Mouse (Mus musculus): ENCODE data around the gene Pla2g3. TPM values are rescaled to one million over a fixed set of nuclear protein-coding genes. Genes with fewer than 3 reads are reported as not detected.

Gene Pla2g3
- polyA plus RNA-seq, 1 experiment from 2014 or later, result 0.05 TPM

DNA sequence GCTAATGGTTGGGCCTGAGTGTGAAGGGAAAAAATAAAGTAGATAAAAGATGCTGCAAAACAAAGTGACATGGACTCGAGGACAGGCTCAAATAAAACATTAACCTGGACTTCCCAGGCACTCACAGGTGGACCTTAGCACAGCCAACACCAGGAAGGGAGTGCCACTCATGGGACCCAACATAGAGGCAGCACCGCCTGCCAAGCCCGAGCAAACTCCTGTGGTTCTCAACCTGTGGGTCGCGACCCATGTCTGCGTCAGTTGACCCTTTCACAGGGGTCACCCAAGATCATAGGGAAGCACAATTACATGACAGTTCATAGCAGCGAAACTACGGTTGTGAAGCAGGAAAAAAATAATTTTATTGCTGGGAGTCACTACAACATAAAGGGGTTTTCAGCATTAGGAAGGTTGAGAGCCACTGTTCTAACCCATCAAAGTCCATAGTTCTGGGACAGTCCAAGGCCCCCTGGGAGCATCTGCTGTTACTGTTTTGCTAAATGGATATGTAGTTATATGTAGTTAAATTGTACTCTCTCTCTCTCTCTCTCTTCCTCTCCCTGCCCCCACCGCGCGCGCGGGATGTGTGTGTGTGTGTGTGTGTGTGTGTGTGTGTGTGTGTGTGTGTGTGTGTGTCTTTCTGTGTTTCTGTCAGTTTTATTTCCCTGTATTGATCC lies 29.5 kb upstream of the Pla2g3 start:
- H3K9me3 ChIP-seq (replicated peaks), result no peaks in the 10 kb centered on the region
- DNase-seq, result no peak
- no peaks in the 10 kb centered on the region for H3K27me3 ChIP-seq
- ATAC-seq (ENCODE audit: low read depth), result peak; percentile 75
- no peak overlapping the region for H3K4me2 ChIP-seq
- peak overlapping the region; percentile 37; the same call in 1 of the 2 replicates for H3K27ac ChIP-seq
- no peak overlapping the region for H3K4me3 ChIP-seq (replicated peaks)
- 66% methylated on average over 13 of the region's 13 CpGs for WGBS (ENCODE audit: insufficient replicate concordance)
- peaks cover 8% of the 10 kb centered on the region for H3K4me1 ChIP-seq (replicated peaks)
- H3K9ac ChIP-seq, result no peak overlapping the region
- H3K36me3 ChIP-seq, result peaks cover 9% of the 10 kb centered on the region

DNA sequence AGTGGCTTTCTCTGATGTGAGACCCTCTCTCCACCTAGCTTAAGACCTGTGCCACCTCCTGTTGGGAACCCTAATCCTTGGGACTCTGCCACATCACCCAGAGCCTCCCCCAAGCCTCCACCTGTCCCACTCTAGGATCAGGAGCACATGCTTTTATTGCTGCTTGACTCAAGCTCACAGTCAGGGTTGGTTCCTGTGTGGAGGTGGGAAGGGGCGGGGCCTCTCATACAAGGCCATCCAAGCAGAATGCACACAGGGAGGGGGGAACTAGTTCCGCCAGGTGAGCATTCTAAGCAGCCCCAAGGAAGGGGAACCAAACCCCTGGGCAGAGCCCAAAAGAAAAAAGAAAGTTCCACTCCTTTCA lies 29.0 kb upstream of the Pla2g3 start:
- ATAC-seq (ENCODE audit: low read depth), result peak; percentile 18; the same call in 1 of the 2 replicates
- H3K4me2 ChIP-seq, result no peak overlapping the region
- peaks cover 7% of the 10 kb centered on the region for H3K4me1 ChIP-seq (replicated peaks)
- no peak for DNase-seq
- peaks cover 9% of the 10 kb centered on the region for H3K36me3 ChIP-seq
- H3K27me3 ChIP-seq, result no peaks in the 10 kb centered on the region
- H3K27ac ChIP-seq, result peak overlapping the region; percentile 37; the same call in 1 of the 2 replicates
- no peak overlapping the region for H3K9ac ChIP-seq
- H3K4me3 ChIP-seq (replicated peaks), result no peak overlapping the region
- no peaks in the 10 kb centered on the region for H3K9me3 ChIP-seq (replicated peaks)
- 56% methylated on average over 2 of the region's 2 CpGs for WGBS (ENCODE audit: insufficient replicate concordance)

GRCm38 (mm10) chr11:3462846-3463245 lies 25.2 kb upstream of the Pla2g3 start:
- WGBS (ENCODE audit: insufficient replicate concordance), result 80% methylated on average over 1 of the region's 1 CpGs
- no peak overlapping the region for H3K4me3 ChIP-seq (replicated peaks)
- no peak overlapping the region for H3K27ac ChIP-seq
- H3K4me2 ChIP-seq, result no peak overlapping the region
- H3K4me1 ChIP-seq (replicated peaks), result no peaks in the 10 kb centered on the region
- ATAC-seq (ENCODE audit: low read depth), result no peak
- H3K9ac ChIP-seq, result no peak overlapping the region
- H3K36me3 ChIP-seq, result no peaks in the 10 kb centered on the region
- no peak for DNase-seq
- no peaks in the 10 kb centered on the region for H3K27me3 ChIP-seq
- H3K9me3 ChIP-seq (replicated peaks), result no peaks in the 10 kb centered on the region

DNA sequence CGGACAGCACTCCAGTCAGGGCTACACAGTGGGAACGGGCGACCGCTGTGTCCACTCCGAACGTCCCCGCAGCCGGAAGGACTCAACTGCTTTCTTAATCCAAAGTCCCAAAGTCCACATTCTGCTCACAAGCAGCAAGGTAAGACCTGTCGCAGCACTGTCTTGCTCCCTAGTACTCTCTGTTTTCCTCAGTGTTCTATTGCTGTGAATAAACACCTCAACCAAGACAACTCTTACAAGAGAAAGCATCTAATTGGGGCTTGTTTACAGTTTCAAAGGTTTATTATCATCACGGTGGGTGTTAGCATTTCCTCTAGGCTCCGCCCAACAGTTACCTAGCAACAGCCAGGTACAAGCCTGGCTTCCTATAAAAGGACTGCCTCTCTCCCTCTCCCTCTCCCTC lies 16.6 kb upstream of the Pla2g3 start:
- Histone ChIP-seq H3K9me3 (replicated peaks) (no peaks in the 10 kb centered on the region), H3K27me3 (no peaks in the 10 kb centered on the region), H3K4me2 (no peak overlapping the region), H3K4me1 (replicated peaks) (no peaks in the 10 kb centered on the region; the same call in 1 of the 2 replicates), H3K9ac (no peak overlapping the region), H3K4me3 (replicated peaks) (no peak overlapping the region), H3K36me3 (no peaks in the 10 kb centered on the region), H3K27ac (no peak overlapping the region)
- WGBS (ENCODE audit: insufficient replicate concordance), result 31% methylated on average over 11 of the region's 11 CpGs
- no peak for DNase-seq
- ATAC-seq (ENCODE audit: low read depth), result 0 out of 2 replicates have a peak, but pooled peaks have one; percentile 24

- Histone ChIP-seq H3K4me1 (replicated peaks) (no peaks in the 10 kb centered on the region; the same call in 1 of the 2 replicates), H3K4me2 (no peak overlapping the region), H3K36me3 (no peaks in the 10 kb centered on the region), H3K9ac (no peak overlapping the region), H3K9me3 (replicated peaks) (no peaks in the 10 kb centered on the region), H3K4me3 (replicated peaks) (no peak overlapping the region), H3K27me3 (no peaks in the 10 kb centered on the region), H3K27ac (no peak overlapping the region)
- 16% methylated on average over 1 of the region's 1 CpGs for WGBS (ENCODE audit: insufficient replicate concordance)
- peak; percentile 61 for ATAC-seq (ENCODE audit: low read depth)
- DNase-seq, result peak; percentile 50
These were observed 15.6 kb upstream of the Pla2g3 start for GRCm38 (mm10) chr11:3472484-3472883.

DNA sequence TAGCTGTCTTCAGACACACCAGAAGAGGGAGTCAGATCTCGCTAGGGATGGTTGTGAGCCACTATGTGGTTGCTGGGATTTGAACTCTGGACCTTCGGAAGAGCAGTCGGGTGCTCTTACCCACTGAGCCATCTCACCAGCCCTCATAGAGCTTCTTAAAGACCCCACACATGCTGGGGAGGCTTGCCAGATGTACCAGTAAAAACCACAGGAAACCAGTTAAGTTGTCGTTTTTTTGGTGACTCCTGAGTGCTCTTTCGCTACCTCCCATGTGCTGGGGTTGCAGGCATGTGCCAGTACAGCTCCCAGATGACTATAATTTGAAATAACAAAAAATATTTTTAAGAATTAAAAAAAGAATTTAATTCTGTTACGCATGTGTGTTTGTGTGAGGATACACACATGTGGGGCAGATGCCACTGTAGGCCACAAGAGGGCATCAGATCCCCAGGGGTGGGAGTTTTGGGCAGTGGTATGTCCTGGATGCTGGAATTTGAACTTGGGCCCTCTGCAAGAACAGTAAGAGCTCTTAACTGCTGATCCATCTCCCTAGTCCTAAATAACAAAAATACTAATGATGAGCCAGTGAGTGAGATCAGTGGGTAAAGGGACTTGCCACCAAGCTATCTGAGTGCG lies 13.5 kb upstream of the Pla2g3 start:
- no peaks in the 10 kb centered on the region for H3K27me3 ChIP-seq
- no peaks in the 10 kb centered on the region for H3K36me3 ChIP-seq
- H3K9me3 ChIP-seq (replicated peaks), result no peaks in the 10 kb centered on the region
- 54% methylated on average over 7 of the region's 7 CpGs for WGBS (ENCODE audit: insufficient replicate concordance)
- DNase-seq (no peak), ATAC-seq (ENCODE audit: low read depth) (no peak)
- no peak overlapping the region for H3K4me2 ChIP-seq
- H3K27ac ChIP-seq, result no peak overlapping the region
- no peak overlapping the region for H3K9ac ChIP-seq
- no peak overlapping the region for H3K4me3 ChIP-seq (replicated peaks)
- no peaks in the 10 kb centered on the region; the same call in 1 of the 2 replicates for H3K4me1 ChIP-seq (replicated peaks)

DNA sequence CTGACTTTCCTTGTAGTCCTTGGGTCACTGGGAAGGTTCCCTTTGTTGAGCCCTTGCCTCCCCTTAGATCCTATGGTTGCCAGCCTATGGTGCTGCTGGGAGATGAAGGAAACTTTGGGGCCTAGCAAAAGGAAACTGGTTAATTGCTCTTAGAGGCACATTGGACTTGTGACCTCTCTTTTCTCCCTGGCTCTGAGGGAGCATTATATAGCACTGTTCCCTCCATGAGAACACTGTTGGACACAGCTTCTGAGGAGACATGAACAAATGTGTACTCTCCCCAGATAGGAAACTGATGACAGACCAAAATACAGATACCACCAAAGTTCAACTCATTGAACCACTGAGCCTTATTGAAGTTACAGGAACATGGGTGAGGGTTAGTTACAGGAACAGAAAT lies 12.6 kb upstream of the Pla2g3 start:
- Histone ChIP-seq H3K4me2 (no peak overlapping the region), H3K4me3 (replicated peaks) (no peak overlapping the region), H3K27ac (no peak overlapping the region), H3K27me3 (no peaks in the 10 kb centered on the region), H3K4me1 (replicated peaks) (no peaks in the 10 kb centered on the region; the same call in 1 of the 2 replicates), H3K9me3 (replicated peaks) (no peaks in the 10 kb centered on the region), H3K36me3 (no peaks in the 10 kb centered on the region), H3K9ac (no peak overlapping the region)
- DNase-seq (no peak), ATAC-seq (ENCODE audit: low read depth) (no peak)

GRCm38 (mm10) chr11:3483980-3484642 lies 4.0 kb upstream of the Pla2g3 start:
- no peaks in the 10 kb centered on the region for H3K36me3 ChIP-seq
- 56% methylated on average over 11 of the region's 11 CpGs for WGBS (ENCODE audit: insufficient replicate concordance)
- no peak for ATAC-seq (ENCODE audit: low read depth)

GRCm38 (mm10) chr11:3486349-3486748 lies 1.7 kb upstream of the Pla2g3 start:
- no peak overlapping the region for H3K9ac ChIP-seq
- WGBS (ENCODE audit: insufficient replicate concordance), result 45% methylated on average over 7 of the region's 7 CpGs

More at GRCm38 (mm10) chr11:3483980-3484642, 4.0 kb upstream of the Pla2g3 start:
- Histone ChIP-seq H3K4me1 (replicated peaks) (peaks cover 7% of the 10 kb centered on the region; the same call in 1 of the 2 replicates), H3K9me3 (replicated peaks) (no peaks in the 10 kb centered on the region), H3K27me3 (no peaks in the 10 kb centered on the region), H3K27ac (no peak overlapping the region), H3K9ac (no peak overlapping the region), H3K4me3 (replicated peaks) (no peak overlapping the region), H3K4me2 (no peak overlapping the region)
- DNase-seq, result no peak

GRCm38 (mm10) chr11:3489036-3489435 lies 952 bp downstream of the Pla2g3 start:
- H3K36me3 ChIP-seq, result no peaks in the 10 kb centered on the region
- DNase-seq (no peak), ATAC-seq (ENCODE audit: low read depth) (no peak)
- no peak overlapping the region for H3K9ac ChIP-seq
- H3K4me3 ChIP-seq (replicated peaks), result no peak overlapping the region
- WGBS (ENCODE audit: insufficient replicate concordance), result 32% methylated on average over 5 of the region's 5 CpGs
- no peaks in the 10 kb centered on the region for H3K9me3 ChIP-seq (replicated peaks)
- H3K4me1 ChIP-seq (replicated peaks), result peaks cover 11% of the 10 kb centered on the region; the same call in 1 of the 2 replicates
- no peak overlapping the region for H3K27ac ChIP-seq
- H3K27me3 ChIP-seq, result no peaks in the 10 kb centered on the region
- H3K4me2 ChIP-seq, result no peak overlapping the region

More at GRCm38 (mm10) chr11:3486349-3486748, 1.7 kb upstream of the Pla2g3 start:
- peaks cover 11% of the 10 kb centered on the region; the same call in 1 of the 2 replicates for H3K4me1 ChIP-seq (replicated peaks)
- no peak for ATAC-seq (ENCODE audit: low read depth)
- no peak for DNase-seq
- H3K4me2 ChIP-seq, result no peak overlapping the region
- no peaks in the 10 kb centered on the region for H3K27me3 ChIP-seq
- H3K27ac ChIP-seq, result no peak overlapping the region
- H3K4me3 ChIP-seq (replicated peaks), result no peak overlapping the region
- H3K36me3 ChIP-seq, result no peaks in the 10 kb centered on the region
- no peaks in the 10 kb centered on the region for H3K9me3 ChIP-seq (replicated peaks)

DNA sequence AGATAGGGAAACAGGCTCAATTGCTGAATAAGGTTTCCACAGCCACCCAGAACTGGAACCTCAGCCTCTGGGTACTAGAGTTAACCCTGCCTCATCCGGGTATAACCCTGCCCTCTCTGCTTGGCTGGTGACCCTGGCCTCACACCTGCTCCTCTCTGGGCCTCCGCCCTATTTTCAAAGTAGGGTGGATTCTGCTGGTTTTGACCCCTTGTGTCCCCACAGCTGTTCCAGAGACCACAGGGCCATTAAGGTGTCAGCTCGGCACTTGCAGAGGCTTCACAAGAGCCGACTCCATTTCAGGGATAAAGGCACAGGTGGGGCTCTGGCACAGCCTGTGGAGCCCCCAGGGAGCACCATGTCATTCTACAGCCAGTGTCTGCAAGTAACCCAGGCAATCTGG lies 4.7 kb downstream of the Pla2g3 start:
- Histone ChIP-seq H3K4me3 (replicated peaks) (no peak overlapping the region), H3K9me3 (replicated peaks) (no peaks in the 10 kb centered on the region), H3K9ac (no peak overlapping the region), H3K27ac (no peak overlapping the region), H3K4me1 (replicated peaks) (peaks cover 19% of the 10 kb centered on the region; the same call in 1 of the 2 replicates), H3K27me3 (no peaks in the 10 kb centered on the region), H3K4me2 (no peak overlapping the region), H3K36me3 (no peaks in the 10 kb centered on the region)
- DNase-seq, result no peak
- ATAC-seq (ENCODE audit: low read depth), result no peak
- 59% methylated on average over 4 of the region's 4 CpGs for WGBS (ENCODE audit: insufficient replicate concordance)
